Mouse (Mus musculus) adrenal gland, postnatal 36 days (tissue): ENCODE results near the gene H2al1e. TPM values are rescaled to one million over a fixed set of nuclear protein-coding genes. Genes with fewer than 3 reads are reported as not detected.
"Not testable (repeated sequence)": the region's sequence is repeated elsewhere in the genome, so short reads cannot be mapped to it uniquely, and the experiment has no call there.

Experiments
- DNase-seq, 2 experiments: peaks; one replicate each; pipeline ENCODE4 v3.0.0; 2021; ENCODE audit warnings: mixed read lengths in 1 of 2
- long read RNA-seq, 2 experiments: library from polyadenylated mRNA; stranded (forward); transcript quantifications; one replicate each; pipeline ENCODE4 v2.0.0; 2021; ENCODE audit warnings: borderline sequencing depth in 2 of 2
- total RNA-seq, 2 experiments: library from RNA; stranded (reverse); gene quantifications; 2 replicates each; pipeline ENCODE4 v1.2.3; 2021

The H2al1e gene
- total RNA-seq: not detected
- long read RNA-seq, experiment 1: 0 reads
- long read RNA-seq, experiment 2: 0 reads

DNA sequence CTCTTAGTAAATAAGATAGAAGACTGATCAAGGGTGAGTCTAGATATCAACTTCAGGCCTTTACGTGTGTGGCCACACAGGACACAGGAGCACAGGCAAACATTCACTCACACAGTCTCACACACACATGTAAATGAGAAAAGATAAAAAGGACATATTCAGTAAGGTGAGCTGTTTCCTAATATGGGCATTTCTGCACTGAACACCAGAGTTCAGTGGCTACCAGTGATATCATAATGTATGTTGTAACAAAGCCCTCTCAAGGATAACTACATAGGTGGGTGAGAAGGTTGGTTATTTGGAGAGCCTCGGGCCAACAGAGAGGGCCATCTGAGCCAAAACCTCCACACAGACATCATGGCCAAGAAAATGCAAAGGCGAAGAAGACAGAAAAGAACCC is at the start of gene H2al1e:
Gene H2al1e, plus strand, starts transcription at position 301 of the 400 bp plus-strand sequence.
- DNase-seq: not testable (repeated sequence)

DNA sequence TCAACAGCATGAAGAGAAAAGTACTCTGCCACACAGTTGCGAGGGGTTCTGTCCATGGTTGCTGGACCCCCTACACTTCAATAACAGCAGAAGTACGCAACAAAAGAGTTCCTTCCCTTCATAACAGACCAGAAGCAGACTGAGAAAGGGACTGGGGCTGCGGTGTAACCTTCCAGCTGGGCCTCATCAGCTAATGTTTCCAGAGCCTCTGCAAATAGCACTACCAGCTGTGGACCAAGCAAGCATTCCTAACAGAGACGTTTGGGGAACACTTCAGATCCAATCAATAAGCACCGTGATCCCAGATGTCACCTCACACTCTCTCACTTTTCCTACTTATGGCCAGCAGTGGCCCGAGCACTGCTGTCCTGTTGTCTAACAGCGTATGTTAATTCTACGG is 46.8 kb upstream of the H2al1e start:
- DNase-seq: no peak

DNA sequence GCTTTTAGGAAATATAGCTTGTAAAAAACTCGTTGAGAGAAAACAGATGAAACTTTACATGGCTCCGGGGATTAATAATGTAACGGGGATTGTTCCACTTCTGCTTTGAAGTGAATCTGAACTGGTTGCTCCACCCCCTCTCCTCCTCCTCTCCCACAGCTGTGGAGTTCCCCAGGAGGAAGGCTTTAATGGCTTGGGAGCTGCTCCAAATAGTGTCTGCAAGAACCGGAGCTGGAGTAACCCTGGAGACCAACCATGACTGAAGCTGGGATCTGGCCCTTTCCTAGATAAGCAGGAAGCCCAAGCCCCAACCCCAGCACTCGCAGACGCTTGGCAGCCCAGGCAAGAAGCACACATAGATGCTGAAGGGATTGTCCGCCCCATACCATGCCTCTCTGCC is 43.9 kb upstream of the H2al1e start:
- peak in 1 of 2 experiments; percentile 4 for DNase-seq

DNA sequence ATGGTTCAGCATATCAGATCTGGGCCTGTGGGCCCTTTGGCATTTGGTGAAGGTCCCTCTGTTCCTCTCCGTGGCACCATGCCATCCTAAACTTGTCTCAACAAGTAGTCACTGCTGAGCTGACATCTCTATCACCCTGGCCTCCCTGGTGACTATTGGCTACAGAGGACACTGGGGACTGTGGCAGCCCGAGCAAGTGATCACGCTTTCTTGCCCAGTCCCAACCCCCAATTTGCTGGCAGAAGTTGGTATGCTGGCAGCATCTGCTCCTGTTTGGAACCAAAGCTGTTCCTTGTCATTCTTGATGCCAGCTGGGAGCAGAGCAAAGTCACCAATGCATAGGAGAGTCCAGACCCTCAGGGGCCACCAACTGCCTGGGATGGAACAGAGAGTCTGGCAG is 42.7 kb upstream of the H2al1e start:
- peak; percentile 9 to 28 for DNase-seq

DNA sequence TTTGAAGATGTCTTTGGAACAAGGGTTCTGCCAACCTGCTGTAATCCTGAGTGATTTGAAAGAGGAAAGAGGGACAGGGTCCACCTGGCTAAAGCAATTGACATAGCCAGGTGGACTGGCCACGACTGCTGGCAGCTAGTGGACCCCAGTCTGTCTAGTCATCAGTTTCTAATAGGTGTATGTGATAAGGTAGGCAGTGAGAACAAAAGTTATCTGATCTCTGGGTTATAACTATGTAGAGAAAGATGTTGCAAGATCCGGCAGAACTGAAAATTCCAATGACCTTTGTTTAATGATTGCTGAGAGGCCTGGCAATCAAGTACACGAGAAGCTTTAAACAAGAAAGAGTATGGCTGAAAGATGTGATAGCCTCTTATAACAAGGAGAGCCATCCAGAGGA is 38.5 kb upstream of the H2al1e start:
- DNase-seq: no peak

DNA sequence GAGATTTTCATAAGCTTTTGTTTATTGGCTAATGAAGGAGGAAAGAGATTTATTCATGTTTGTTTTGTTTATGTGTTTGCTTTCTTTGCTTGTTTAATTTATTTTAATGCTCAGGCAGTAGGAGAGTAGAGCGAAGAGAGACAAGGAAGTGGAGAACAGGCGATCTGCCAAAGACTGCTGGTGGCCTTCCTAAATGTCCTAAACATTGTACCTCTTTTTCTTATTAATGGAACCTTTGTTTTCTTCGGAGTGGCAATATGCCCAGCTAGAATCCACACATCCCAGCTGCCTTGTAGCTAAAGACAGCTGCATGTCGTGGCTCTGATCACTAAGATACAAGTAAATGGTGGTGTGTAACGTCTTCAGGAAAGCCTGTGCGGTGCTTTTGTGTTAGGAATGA is 34.7 kb upstream of the H2al1e start:
- DNase-seq: no peak

DNA sequence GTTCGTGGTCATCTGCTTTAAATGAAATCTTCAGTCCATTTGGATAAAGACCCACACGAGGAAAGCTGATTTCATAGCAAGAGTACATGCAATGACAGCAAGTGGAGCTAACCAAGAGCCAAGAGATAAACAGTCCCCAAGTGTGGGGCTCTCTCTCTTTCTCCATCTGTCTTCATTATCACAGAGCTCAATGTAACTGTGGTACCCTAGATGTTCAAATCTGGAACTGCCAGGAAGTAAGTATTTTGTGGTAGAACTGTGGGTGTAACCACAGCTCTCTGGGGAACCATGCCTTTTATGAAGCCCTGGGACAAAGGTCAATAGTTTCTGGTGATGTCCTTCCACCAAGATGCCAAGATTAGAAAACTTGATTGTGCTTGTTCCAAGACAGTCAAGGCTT is 31.0 kb upstream of the H2al1e start:
- DNase-seq: no peak

DNA sequence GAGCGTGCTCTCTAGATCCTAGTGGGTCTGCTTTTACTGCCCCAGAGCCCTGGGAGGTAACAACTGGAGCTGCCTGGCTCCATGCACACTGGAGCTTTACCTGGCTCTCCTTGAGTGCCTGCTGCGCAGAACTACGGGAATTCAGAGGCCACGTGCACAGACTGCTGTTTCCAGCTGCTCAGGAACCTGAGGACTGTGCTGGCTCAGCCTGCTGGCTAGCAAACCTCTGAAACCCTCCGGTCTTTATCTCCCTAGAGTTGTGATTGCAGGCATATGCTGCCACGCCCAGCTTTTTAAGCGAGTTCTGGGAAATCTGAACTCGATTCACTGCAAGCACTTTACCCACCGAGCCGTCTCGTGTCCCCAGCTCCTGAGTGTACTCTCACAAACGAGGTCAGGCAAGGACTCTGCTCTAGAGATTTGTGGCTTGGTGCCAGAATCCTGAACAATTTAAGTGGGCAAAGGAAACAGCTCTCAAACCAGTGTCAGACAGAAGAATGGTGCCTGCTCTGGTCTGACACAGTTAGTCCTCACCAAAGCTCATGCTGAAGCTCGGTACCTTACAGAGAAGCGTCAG is 23.3 kb upstream of the H2al1e start:
- peak; percentile 1 to 11 for DNase-seq

DNA sequence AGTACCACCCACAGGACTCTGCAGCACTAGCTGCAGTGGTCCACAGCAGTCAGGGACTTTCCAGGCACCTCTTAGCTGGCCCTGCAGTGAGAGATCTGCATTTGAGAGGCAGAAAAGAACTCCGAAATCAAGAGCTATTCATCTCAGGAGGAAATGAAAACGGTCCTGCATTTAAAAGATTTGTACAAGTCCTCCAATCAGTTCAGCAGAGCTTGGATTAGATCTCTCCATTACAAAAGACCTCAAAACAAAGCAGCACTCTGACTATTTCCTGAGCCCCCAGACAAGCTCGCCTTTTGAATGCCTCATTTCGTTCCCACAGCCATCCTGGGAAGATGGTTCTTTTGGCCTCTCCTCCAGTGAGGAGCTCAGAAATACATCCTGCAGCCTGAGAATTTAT is 22.5 kb upstream of the H2al1e start:
- DNase-seq: no peak

DNA sequence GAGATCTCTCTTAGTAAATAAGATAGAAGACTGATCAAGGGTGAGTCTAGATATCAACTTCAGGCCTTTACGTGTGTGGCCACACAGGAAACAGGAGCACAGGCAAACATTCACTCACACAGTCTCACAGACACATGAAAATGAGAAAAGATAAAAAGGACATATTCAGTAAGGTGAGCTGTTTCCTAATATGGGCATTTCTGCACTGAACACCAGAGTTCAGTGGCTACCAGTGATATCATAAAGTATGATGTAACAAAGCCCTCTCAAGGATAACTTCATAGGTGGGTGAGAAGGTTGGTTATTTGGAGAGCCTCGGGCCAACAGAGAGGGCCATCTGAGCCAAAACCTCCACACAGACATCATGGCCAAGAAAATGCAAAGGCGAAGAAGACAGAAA is 12.8 kb upstream of the H2al1e start, which contains the start of gene H2al1a:
Gene H2al1a, plus strand, starts transcription at position 301 of the 400 bp plus-strand sequence.
- not testable (repeated sequence) for DNase-seq

DNA sequence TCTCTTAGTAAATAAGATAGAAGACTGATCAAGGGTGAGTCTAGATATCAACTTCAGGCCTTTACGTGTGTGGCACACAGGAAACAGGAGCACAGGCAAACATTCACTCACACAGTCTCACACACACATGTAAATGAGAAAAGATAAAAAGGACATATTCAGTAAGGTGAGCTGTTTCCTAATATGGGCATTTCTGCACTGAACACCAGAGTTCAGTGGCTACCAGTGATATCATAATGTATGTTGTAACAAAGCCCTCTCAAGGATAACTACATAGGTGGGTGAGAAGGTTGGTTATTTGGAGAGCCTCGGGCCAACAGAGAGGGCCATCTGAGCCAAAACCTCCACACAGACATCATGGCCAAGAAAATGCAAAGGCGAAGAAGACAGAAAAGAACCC is 9.6 kb upstream of the H2al1e start, which contains the start of gene H2al1b:
Gene H2al1b, plus strand, starts transcription at position 301 of the 400 bp plus-strand sequence.
- not testable (repeated sequence) for DNase-seq

DNA sequence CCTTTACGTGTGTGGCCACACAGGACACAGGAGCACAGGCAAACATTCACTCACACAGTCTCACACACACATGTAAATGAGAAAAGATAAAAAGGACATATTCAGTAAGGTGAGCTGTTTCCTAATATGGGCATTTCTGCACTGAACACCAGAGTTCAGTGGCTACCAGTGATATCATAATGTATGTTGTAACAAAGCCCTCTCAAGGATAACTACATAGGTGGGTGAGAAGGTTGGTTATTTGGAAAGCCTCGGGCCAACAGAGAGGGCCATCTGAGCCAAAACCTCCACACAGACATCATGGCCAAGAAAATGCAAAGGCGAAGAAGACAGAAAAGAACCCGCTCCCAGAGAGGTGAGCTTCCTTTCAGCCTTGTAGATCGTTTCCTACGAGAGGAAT is 6.4 kb upstream of the H2al1e start, which contains the start of gene H2al1c:
Gene H2al1c, plus strand, starts transcription at position 301 of the 400 bp plus-strand sequence.
- DNase-seq: not testable (repeated sequence)

DNA sequence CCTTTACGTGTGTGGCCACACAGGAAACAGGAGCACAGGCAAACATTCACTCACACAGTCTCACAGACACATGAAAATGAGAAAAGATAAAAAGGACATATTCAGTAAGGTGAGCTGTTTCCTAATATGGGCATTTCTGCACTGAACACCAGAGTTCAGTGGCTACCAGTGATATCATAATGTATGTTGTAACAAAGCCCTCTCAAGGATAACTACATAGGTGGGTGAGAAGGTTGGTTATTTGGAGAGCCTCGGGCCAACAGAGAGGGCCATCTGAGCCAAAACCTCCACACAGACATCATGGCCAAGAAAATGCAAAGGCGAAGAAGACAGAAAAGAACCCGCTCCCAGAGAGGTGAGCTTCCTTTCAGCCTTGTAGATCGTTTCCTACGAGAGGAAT is 3.2 kb upstream of the H2al1e start, which contains the start of gene H2al1d:
Gene H2al1d, plus strand, starts transcription at position 301 of the 400 bp plus-strand sequence.
- not testable (repeated sequence) for DNase-seq

DNA sequence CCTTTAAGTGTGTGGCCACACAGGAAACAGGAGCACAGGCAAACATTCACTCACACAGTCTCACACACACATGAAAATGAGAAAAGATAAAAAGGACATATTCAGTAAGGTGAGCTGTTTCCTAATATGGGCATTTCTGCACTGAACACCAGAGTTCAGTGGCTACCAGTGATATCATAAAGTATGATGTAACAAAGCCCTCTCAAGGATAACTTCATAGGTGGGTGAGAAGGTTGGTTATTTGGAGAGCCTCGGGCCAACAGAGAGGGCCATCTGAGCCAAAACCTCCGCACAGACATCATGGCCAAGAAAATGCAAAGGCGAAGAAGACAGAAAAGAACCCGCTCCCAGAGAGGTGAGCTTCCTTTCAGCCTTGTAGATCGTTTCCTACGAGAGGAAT is 3.1 kb downstream of the H2al1e start, which contains the start of gene H2al1f:
Gene H2al1f, plus strand, starts transcription at position 301 of the 400 bp plus-strand sequence.
- not testable (repeated sequence) for DNase-seq

DNA sequence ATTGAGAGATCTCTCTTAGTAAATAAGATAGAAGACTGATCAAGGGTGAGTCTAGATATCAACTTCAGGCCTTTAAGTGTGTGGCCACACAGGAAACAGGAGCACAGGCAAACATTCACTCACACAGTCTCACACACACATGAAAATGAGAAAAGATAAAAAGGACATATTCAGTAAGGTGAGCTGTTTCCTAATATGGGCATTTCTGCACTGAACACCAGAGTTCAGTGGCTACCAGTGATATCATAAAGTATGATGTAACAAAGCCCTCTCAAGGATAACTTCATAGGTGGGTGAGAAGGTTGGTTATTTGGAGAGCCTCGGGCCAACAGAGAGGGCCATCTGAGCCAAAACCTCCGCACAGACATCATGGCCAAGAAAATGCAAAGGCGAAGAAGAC is 6.2 kb downstream of the H2al1e start, which contains the start of gene H2al1g:
Gene H2al1g, plus strand, starts transcription at position 301 of the 400 bp plus-strand sequence.
- DNase-seq: not testable (repeated sequence)

DNA sequence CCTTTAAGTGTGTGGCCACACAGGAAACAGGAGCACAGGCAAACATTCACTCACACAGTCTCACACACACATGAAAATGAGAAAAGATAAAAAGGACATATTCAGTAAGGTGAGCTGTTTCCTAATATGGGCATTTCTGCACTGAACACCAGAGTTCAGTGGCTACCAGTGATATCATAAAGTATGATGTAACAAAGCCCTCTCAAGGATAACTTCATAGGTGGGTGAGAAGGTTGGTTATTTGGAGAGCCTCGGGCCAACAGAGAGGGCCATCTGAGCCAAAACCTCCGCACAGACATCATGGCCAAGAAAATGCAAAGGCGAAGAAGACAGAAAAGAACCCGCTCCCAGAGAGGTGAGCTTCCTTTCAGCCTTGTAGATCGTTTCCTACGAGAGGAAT is 9.5 kb downstream of the H2al1e start, which contains the start of gene H2al1h:
Gene H2al1h, plus strand, starts transcription at position 301 of the 400 bp plus-strand sequence.
- not testable (repeated sequence) for DNase-seq

DNA sequence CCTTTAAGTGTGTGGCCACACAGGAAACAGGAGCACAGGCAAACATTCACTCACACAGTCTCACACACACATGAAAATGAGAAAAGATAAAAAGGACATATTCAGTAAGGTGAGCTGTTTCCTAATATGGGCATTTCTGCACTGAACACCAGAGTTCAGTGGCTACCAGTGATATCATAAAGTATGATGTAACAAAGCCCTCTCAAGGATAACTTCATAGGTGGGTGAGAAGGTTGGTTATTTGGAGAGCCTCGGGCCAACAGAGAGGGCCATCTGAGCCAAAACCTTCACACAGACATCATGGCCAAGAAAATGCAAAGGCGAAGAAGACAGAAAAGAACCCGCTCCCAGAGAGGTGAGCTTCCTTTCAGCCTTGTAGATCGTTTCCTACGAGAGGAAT is 12.6 kb downstream of the H2al1e start, which contains the start of gene H2al1i:
Gene H2al1i, plus strand, starts transcription at position 301 of the 400 bp plus-strand sequence.
- DNase-seq: not testable (repeated sequence)

DNA sequence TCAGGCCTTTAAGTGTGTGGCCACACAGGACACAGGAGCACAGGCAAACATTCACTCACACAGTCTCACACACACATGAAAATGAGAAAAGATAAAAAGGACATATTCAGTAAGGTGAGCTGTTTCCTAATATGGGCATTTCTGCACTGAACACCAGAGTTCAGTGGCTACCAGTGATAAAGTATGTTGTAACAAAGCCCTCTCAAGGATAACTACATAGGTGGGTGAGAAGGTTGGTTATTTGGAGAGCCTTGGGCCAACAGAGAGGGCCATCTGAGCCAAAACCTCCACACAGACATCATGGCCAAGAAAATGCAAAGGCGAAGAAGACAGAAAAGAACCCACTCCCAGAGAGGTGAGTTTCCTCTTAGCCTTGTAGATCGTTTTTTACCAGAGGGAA is 15.8 kb downstream of the H2al1e start, which contains the start of gene H2al1j:
Gene H2al1j, plus strand, starts transcription at position 301 of the 400 bp plus-strand sequence.
- DNase-seq: not testable (repeated sequence)

DNA sequence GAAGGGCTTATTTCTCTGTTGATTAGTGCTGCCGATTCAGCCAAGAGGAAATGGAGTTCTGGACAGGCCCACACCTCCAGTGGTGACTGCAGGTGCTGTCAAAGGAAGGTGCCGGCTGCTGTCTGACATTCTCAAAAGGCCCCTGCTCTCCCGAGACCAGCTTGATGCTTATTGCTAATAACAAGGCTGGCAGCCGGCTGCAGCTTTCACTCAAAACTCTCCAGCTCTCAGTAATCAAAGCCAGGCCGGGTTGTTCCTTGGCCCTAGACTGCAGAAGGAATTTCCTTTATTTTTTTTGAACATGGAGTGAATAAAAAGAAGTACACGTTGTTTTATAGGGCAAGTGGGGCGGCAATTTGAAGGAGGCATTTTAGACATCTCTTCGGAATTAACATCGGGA is 34.0 kb downstream of the H2al1e start:
- DNase-seq: no peak

DNA sequence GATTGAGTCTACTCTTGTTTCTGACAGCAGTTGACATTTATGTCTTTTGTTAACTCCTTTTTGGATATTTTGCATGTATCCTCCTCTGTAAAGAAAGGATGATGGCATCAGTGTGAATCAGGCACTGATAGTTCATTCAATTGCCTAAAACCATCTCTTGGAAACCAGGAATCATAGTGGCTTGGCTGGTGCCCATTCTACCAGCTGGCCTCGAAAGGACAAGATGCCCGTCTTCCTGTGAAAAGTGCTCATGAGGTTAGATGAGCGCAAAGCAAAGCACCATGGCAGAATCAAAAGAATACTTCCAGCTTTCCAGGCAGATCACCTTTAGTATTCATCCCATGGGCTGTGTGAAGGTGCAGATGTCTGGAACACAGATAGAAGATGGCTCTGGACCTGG is 35.0 kb downstream of the H2al1e start:
- DNase-seq: no peak

DNA sequence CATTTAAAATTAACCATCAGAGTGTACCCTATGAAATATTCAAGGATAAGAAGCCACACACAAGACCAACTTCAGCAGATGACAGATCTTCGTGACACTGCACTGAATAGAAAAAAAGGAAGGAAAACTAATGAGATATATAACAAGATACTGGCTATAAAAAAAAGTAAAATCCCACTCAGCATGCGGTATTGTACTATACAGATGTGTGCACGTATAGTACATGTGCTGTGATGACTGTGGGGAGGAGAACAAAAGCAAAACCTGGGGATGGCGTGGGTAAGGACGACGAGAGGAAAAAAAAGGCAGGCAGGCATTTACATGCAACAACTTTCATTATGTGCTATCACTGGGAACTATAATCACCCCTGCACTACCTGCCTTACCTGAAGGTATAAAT is 49.1 kb downstream of the H2al1e start:
- DNase-seq: no peak

DNA sequence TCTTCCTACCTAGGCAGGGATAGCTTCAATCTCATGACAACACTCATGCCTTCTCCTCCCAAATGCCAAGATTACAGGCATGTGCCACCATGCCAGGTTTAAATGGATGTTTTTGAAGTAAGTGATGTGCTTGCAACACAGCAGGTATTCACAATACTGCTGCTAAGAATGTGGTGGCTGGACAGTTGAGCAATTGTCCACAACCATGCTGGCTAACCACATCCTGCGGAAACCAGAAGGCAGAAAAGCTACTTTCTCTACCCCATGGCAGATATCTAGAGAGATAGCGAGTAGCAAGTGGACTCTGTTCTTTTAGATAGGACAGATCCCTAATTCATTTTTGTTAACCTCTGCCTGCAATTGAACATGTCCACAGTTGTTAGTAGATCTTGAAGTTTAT is 49.5 kb downstream of the H2al1e start:
- DNase-seq: no peak
